Mouse (Mus musculus) embryonic facial prominence, embryonic 10.5 days (tissue): ENCODE data around the gene Ano1. TPM values are rescaled to one million over a fixed set of nuclear protein-coding genes. Genes with fewer than 3 reads are reported as not detected.
A peak's percentile ranks its signal among the peaks of the same experiment; 100 is the strongest.

ENCODE experiments used
- DNase-seq: peaks from one replicate; pipeline ENCODE4 v3.0.0-alpha.2; 2017; ENCODE audit warnings: low spot score
- H3K27ac ChIP-seq: fragments of 300-500 bp; sonication (generic); replicated peaks from 2 replicates; pipeline ENCODE4 v1.5.1; 2016; ENCODE audit warnings: mild to moderate bottlenecking
- H3K27me3 ChIP-seq: fragments of 300-500 bp; sonication (generic); replicated peaks from 2 replicates; pipeline ENCODE4 v1.6.1; 2016; ENCODE audit warnings: low read depth, mild to moderate bottlenecking; ENCODE audit not compliant: poor library complexity, severe bottlenecking
- H3K36me3 ChIP-seq: fragments of 300-500 bp; sonication (generic); replicated peaks from 2 replicates; pipeline ENCODE4 v1.6.1; 2016; ENCODE audit warnings: mild to moderate bottlenecking, moderate library complexity
- H3K4me1 ChIP-seq: fragments of 300-500 bp; sonication (generic); 2 replicates; pipeline ENCODE4 v1.6.1; 2016
- H3K4me3 ChIP-seq: fragments of 300-500 bp; sonication (generic); 2 replicates; pipeline ENCODE4 v1.5.1; 2016; ENCODE audit warnings: mild to moderate bottlenecking, moderate library complexity
- H3K9me3 ChIP-seq: fragments of 300-500 bp; sonication (generic); 2 replicates; pipeline ENCODE4 v1.6.1; 2016; ENCODE audit warnings: mild to moderate bottlenecking
- WGBS: fragments of 180-500 bp; shearing (Covaris S2); methylation state at CpG from one replicate; pipeline ENCODE4 v1.1.7; 2016; 5-methylcytosine and 5-hydroxymethylcytosine counted together
- polyA plus RNA-seq: library from polyadenylated mRNA; unstranded; fragments of >200 nt; fragmentation: Nextera tagmentation; extraction: Ambion mirVana; gene quantifications from 2 replicates; pipeline ENCODE4 v1.2.1, GENCODE M21; 2016

Gene Ano1
- polyA plus RNA-seq, 1 experiment from 2014 or later, result 11.3 TPM

GRCm38 (mm10) chr7:144762496-144763235, 10.9 kb upstream of the Ano1 start:
- H3K27me3 ChIP-seq, result peaks cover 10% of the 10 kb centered on the region
- no peak for DNase-seq
- peak overlapping the region; percentile 55; the same call in 1 of the 2 replicates for H3K27ac ChIP-seq
- H3K4me1 ChIP-seq, result peaks cover 23% of the 10 kb centered on the region
- no peaks in the 10 kb centered on the region for H3K36me3 ChIP-seq
- 62% methylated on average over 16 of the region's 16 CpGs for WGBS
- H3K9me3 ChIP-seq, result no peaks in the 10 kb centered on the region
- no peak overlapping the region for H3K4me3 ChIP-seq

- Histone ChIP-seq H3K27me3 (peaks cover 14% of the 10 kb centered on the region), H3K4me3 (no peak overlapping the region), H3K27ac (peak overlapping the region; percentile 42; the same call in 1 of the 2 replicates), H3K36me3 (no peaks in the 10 kb centered on the region), H3K9me3 (no peaks in the 10 kb centered on the region), H3K4me1 (peaks cover 24% of the 10 kb centered on the region)
- WGBS, result 67% methylated on average over 9 of the region's 9 CpGs
- DNase-seq, result no peak
Measured at GRCm38 (mm10) chr7:144760228-144760627, 8.5 kb upstream of the Ano1 start.

- WGBS, result 71% methylated on average over 2 of the region's 2 CpGs
- Histone ChIP-seq H3K9me3 (no peaks in the 10 kb centered on the region), H3K36me3 (no peaks in the 10 kb centered on the region), H3K4me3 (no peak overlapping the region), H3K27ac (no peak overlapping the region), H3K4me1 (peaks cover 24% of the 10 kb centered on the region), H3K27me3 (peaks cover 12% of the 10 kb centered on the region)
- no peak for DNase-seq
Measured at GRCm38 (mm10) chr7:144759455-144759854, 7.7 kb upstream of the Ano1 start.

- Histone ChIP-seq H3K4me1 (peaks cover 13% of the 10 kb centered on the region), H3K27ac (0 out of 2 replicates have a peak overlapping the region, but pooled peaks have one; percentile 14), H3K27me3 (peaks cover 12% of the 10 kb centered on the region; the same call in 1 of the 2 replicates), H3K4me3 (no peak overlapping the region), H3K9me3 (no peaks in the 10 kb centered on the region), H3K36me3 (no peaks in the 10 kb centered on the region)
- DNase-seq, result no peak
- WGBS, result 83% methylated on average over 11 of the region's 11 CpGs
Measured at GRCm38 (mm10) chr7:144755511-144756378, 4.0 kb upstream of the Ano1 start.

- no peak for DNase-seq
- 89% methylated on average over 2 of the region's 2 CpGs for WGBS
- Histone ChIP-seq H3K9me3 (no peaks in the 10 kb centered on the region), H3K36me3 (no peaks in the 10 kb centered on the region), H3K4me3 (no peak overlapping the region), H3K4me1 (peaks cover 6% of the 10 kb centered on the region), H3K27ac (0 out of 2 replicates have a peak overlapping the region, but pooled peaks have one; percentile 21), H3K27me3 (peaks cover 12% of the 10 kb centered on the region; the same call in 1 of the 2 replicates)
Measured at GRCm38 (mm10) chr7:144754722-144755121, 2.9 kb upstream of the Ano1 start.

- Histone ChIP-seq H3K9me3 (no peaks in the 10 kb centered on the region), H3K27me3 (peaks cover 12% of the 10 kb centered on the region; the same call in 1 of the 2 replicates), H3K4me1 (peaks cover 4% of the 10 kb centered on the region; the same call in 1 of the 2 replicates), H3K36me3 (no peaks in the 10 kb centered on the region), H3K4me3 (no peak overlapping the region), H3K27ac (0 out of 2 replicates have a peak overlapping the region, but pooled peaks have one; percentile 1)
- 88% methylated on average over 9 of the region's 9 CpGs for WGBS
- DNase-seq, result no peak
Measured at GRCm38 (mm10) chr7:144753657-144754031, 1.9 kb upstream of the Ano1 start.

GRCm38 (mm10) chr7:144752919-144753656, 1.3 kb upstream of the Ano1 start:
- H3K36me3 ChIP-seq, result no peaks in the 10 kb centered on the region
- H3K4me3 ChIP-seq, result no peak overlapping the region
- H3K27ac ChIP-seq, result no peak overlapping the region; the same call in 1 of the 2 replicates
- peaks cover 4% of the 10 kb centered on the region; the same call in 1 of the 2 replicates for H3K4me1 ChIP-seq
- no peaks in the 10 kb centered on the region for H3K9me3 ChIP-seq
- WGBS, result 82% methylated on average over 14 of the region's 14 CpGs
- H3K27me3 ChIP-seq, result peaks cover 12% of the 10 kb centered on the region; the same call in 1 of the 2 replicates
- no peak for DNase-seq

GRCm38 (mm10) chr7:144747756-144748155, 4.0 kb downstream of the Ano1 start:
- H3K4me1 ChIP-seq, result 0 out of 2 replicates have a peak, but pooled peaks cover 3% of the 10 kb centered on the region
- H3K36me3 ChIP-seq, result no peaks in the 10 kb centered on the region
- no peak overlapping the region; the same call in 1 of the 2 replicates for H3K27ac ChIP-seq
- no peak overlapping the region for H3K4me3 ChIP-seq
- no peak for DNase-seq
- no peaks in the 10 kb centered on the region for H3K9me3 ChIP-seq
- WGBS, result 51% methylated on average over 2 of the region's 2 CpGs
- H3K27me3 ChIP-seq, result peaks cover 10% of the 10 kb centered on the region; the same call in 1 of the 2 replicates

- Histone ChIP-seq H3K36me3 (no peaks in the 10 kb centered on the region), H3K9me3 (no peaks in the 10 kb centered on the region), H3K4me1 (0 out of 2 replicates have a peak, but pooled peaks cover 3% of the 10 kb centered on the region), H3K4me3 (no peak overlapping the region), H3K27ac (no peak overlapping the region), H3K27me3 (0 out of 2 replicates have a peak, but pooled peaks cover 13% of the 10 kb centered on the region)
- DNase-seq, result no peak
- WGBS, result 84% methylated on average over 4 of the region's 4 CpGs
Measured at GRCm38 (mm10) chr7:144746466-144746865, 5.3 kb downstream of the Ano1 start.

GRCm38 (mm10) chr7:144743874-144744273, 7.9 kb downstream of the Ano1 start:
- 84% methylated on average over 5 of the region's 5 CpGs for WGBS

GRCm38 (mm10) chr7:144740643-144741042, 11.1 kb downstream of the Ano1 start:
- peaks cover 40% of the 10 kb centered on the region for H3K4me1 ChIP-seq
- WGBS, result 72% methylated on average over 7 of the region's 7 CpGs
- H3K9me3 ChIP-seq, result no peaks in the 10 kb centered on the region
- H3K27me3 ChIP-seq, result peaks cover 54% of the 10 kb centered on the region
- no peak for DNase-seq
- no peak overlapping the region for H3K27ac ChIP-seq
- no peak overlapping the region for H3K4me3 ChIP-seq
- H3K36me3 ChIP-seq, result no peaks in the 10 kb centered on the region

More at GRCm38 (mm10) chr7:144743874-144744273, 7.9 kb downstream of the Ano1 start:
- Histone ChIP-seq H3K27me3 (peaks cover 31% of the 10 kb centered on the region), H3K4me3 (no peak overlapping the region), H3K9me3 (no peaks in the 10 kb centered on the region), H3K4me1 (peaks cover 20% of the 10 kb centered on the region), H3K27ac (no peak overlapping the region), H3K36me3 (no peaks in the 10 kb centered on the region)
- DNase-seq, result no peak

- no peak overlapping the region for H3K4me3 ChIP-seq
- 0 out of 2 replicates have a peak overlapping the region, but pooled peaks have one; percentile 30 for H3K27ac ChIP-seq
- DNase-seq, result no peak
- peaks cover 54% of the 10 kb centered on the region for H3K27me3 ChIP-seq
- no peaks in the 10 kb centered on the region for H3K36me3 ChIP-seq
- H3K4me1 ChIP-seq, result peaks cover 40% of the 10 kb centered on the region
- 55% methylated on average over 3 of the region's 3 CpGs for WGBS
- no peaks in the 10 kb centered on the region for H3K9me3 ChIP-seq
Measured at GRCm38 (mm10) chr7:144739810-144740209, 12.0 kb downstream of the Ano1 start.
